Mouse (Mus musculus) brain, embryonic 14.5 days (tissue): ENCODE measurements around the gene Pdcd2l.

ENCODE experiments used
- CTCF ChIP-seq: fragments of 200-500 bp; IDR thresholded peaks from 2 replicates; pipeline ENCODE4 v1.5.1; 2012; ENCODE audit warnings: inconsistent platforms, mild to moderate bottlenecking, moderate library complexity, borderline replicate concordance; ENCODE audit not compliant: insufficient read depth, insufficient read length; ENCODE audit errors: extremely low read depth
- POLR2A ChIP-seq: fragments of 200-500 bp; IDR thresholded peaks from 2 replicates; pipeline ENCODE4 v1.6.1; 2012; ENCODE audit warnings: mild to moderate bottlenecking, inconsistent platforms, borderline replicate concordance; ENCODE audit not compliant: poor library complexity, insufficient read depth, insufficient read length, severe bottlenecking; ENCODE audit errors: extremely low read depth

DNA sequence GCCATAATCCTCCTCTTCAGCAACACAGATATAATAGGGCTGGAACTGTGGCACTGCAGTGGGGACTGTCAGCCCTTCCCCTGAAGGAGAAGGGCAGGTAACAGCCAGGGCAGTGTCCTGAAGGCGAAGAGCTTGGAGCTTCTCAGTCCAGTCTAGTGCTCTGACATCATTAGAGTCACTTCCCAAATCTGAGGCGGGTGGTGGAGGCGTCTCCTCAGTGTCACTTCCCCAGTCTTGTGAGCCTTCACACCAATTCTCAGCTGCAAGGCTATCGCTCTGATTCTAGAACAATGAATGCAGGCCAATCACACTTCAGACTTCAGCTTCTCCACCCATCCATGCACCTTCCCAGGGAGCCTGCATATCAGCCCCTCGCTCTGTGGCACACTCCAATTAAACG lies 3.6 kb downstream of the Pdcd2l start:
- TF ChIP-seq POLR2A (no peak), CTCF (no peak)
